Mouse (Mus musculus) testis, adult 2 months (tissue): ENCODE measurements around the gene Bend3.

Experiments
- CTCF ChIP-seq: fragments of 200-500 bp; IDR thresholded peaks from 2 replicates; pipeline ENCODE4 v1.5.1; 2012; ENCODE audit warnings: low read depth, mild to moderate bottlenecking, inconsistent platforms, low read length, moderate library complexity; ENCODE audit not compliant: control insufficient read depth, insufficient read depth, insufficient replicate concordance
- POLR2A ChIP-seq: fragments of 200-500 bp; IDR thresholded peaks from 2 replicates; pipeline ENCODE4 v1.6.1; 2012; ENCODE audit warnings: low read depth, mild to moderate bottlenecking, inconsistent platforms, low read length, moderate library complexity; ENCODE audit not compliant: control insufficient read depth

DNA sequence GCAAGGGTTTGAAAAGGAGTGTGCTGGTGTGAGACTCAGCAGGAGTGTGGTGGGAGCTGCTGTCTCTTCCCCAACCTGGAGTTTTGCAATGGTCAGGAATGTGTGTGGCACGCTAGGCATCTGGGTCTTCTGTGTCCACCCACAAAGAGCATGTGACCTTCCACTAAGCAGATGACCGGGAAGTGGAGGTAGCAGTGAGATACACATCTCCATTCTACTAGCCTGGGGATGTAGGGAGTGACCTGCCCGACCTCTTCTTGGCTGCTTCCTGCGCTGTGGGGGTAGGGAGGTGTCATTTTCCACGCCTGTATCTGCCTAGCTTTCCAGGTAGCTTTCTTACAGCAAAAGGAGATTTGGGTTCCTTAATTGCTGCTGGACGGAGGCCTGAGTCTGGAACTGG, 10.9 kb downstream of the Bend3 start:
- TF ChIP-seq CTCF (no peak), POLR2A (no peak)
